In genomic region chr3:30192294-30193007, GRCm38 (mm10) we compare ENCODE assay signal across 17 mouse cellular contexts.
A peak's percentile ranks its signal among the peaks of the same experiment; 100 is the strongest.
DNase-seq lines count a peak whose midpoint lies in the region; ATAC-seq and TF ChIP-seq lines count a peak whose summit lies in the region.
"Had no signal": no experiment of that assay in that cellular context is flagged by ENCODE, and none has a peak within 500 bp of the region (broad histone marks: within the 10 kb centered on the region; RNA-seq: fewer than 3 reads in every experiment).

No protein-coding gene starts in this region.

- TF ChIP-seq POLR2A in brain, embryonic 14.5 days (IDR thresholded peaks at IDR 0.05; ENCODE audit: borderline replicate concordance, extremely low read depth, insufficient read depth, insufficient read length, poor library complexity, severe bottlenecking), result no peak

- H3K27ac ChIP-seq in lung, embryonic 14.5 days (ENCODE audit: low read depth), result no peak overlapping the region
- H3K27ac ChIP-seq in limb, embryonic 10.5 days, result peak overlapping the region; percentile 22; the same call in 1 of the 2 replicates
- H3K27ac ChIP-seq: limb, embryonic 15.5 days; lung, embryonic 15.5 days; neural tube, embryonic 13.5 days had no signal

- no peaks in the 10 kb centered on the region for H3K36me3 ChIP-seq in lung, embryonic 14.5 days (ENCODE audit: insufficient read depth)
- no peaks in the 10 kb centered on the region for H3K36me3 ChIP-seq in limb, embryonic 10.5 days
- H3K36me3 ChIP-seq: limb, embryonic 15.5 days; lung, embryonic 15.5 days; neural tube, embryonic 13.5 days had no signal

- DNase-seq in adrenal gland, postnatal 10 days, result peak; percentile 8
- no peak for DNase-seq in adrenal gland, adult 18-20 months (ENCODE audit: low spot score in 2 of 2)
- peak; percentile 28 for DNase-seq in lung, embryonic 14.5 days
- no peak for DNase-seq in lung, postnatal 25 days (ENCODE audit: low spot score)
- DNase-seq in brain, embryonic 14.5 days (ENCODE audit: low read depth), result peak; percentile 50
- DNase-seq in limb, embryonic 10.5 days (ENCODE audit: low spot score), result peak; percentile 28
- no peak for DNase-seq in layer of hippocampus, postnatal 25 days (ENCODE audit: extremely low spot score in 1 of 2, low spot score in 1 of 2)
- no peak for DNase-seq in B cell, adult 2 months
- DNase-seq: cerebellum, adult 9-11 months; gastrocnemius, postnatal 14 days; right cerebral cortex, adult 18-20 months; thymus, postnatal 4 days had no signal

- H3K9me3 ChIP-seq in lung, embryonic 14.5 days (ENCODE audit: low read depth, low read length), result no peaks in the 10 kb centered on the region
- no peaks in the 10 kb centered on the region for H3K9me3 ChIP-seq in limb, embryonic 10.5 days (replicated peaks)
- H3K9me3 ChIP-seq: limb, embryonic 15.5 days; lung, embryonic 15.5 days; neural tube, embryonic 13.5 days had no signal

- no peaks in the 10 kb centered on the region for H3K27me3 ChIP-seq in lung, embryonic 14.5 days (ENCODE audit: insufficient read depth, low read length)
- H3K27me3 ChIP-seq in limb, embryonic 10.5 days (ENCODE audit: low read depth, poor library complexity, severe bottlenecking), result no peaks in the 10 kb centered on the region
- H3K27me3 ChIP-seq: limb, embryonic 15.5 days; lung, embryonic 15.5 days; neural tube, embryonic 13.5 days had no signal

- ATAC-seq in lung, embryonic 14.5 days (ENCODE audit: insufficient read depth), result peak; percentile 48; the same call in 1 of the 2 replicates
- ATAC-seq: forebrain, embryonic 16.5 days; hindbrain, embryonic 16.5 days had no signal

- H3K4me3 ChIP-seq in lung, embryonic 14.5 days (ENCODE audit: low read depth, low read length), result no peak overlapping the region
- H3K4me3 ChIP-seq in limb, embryonic 10.5 days, result no peak overlapping the region
- H3K4me3 ChIP-seq: limb, embryonic 15.5 days; lung, embryonic 15.5 days; neural tube, embryonic 13.5 days had no signal

- H3K9ac ChIP-seq in lung, embryonic 14.5 days, result no peak overlapping the region
- H3K9ac ChIP-seq: limb, embryonic 15.5 days; lung, embryonic 15.5 days; neural tube, embryonic 13.5 days had no signal

- 23% methylated on average over 12 of the region's 12 CpGs for WGBS in lung, embryonic 14.5 days
- WGBS in limb, embryonic 10.5 days, result 19% methylated on average over 12 of the region's 12 CpGs

- TF ChIP-seq CTCF in lung, embryonic 14.5 days (IDR thresholded peaks at IDR 0.05; ENCODE audit: low read depth), result no peak
- TF ChIP-seq CTCF in brain, embryonic 14.5 days (IDR thresholded peaks at IDR 0.05; ENCODE audit: borderline replicate concordance, extremely low read depth, insufficient read depth, insufficient read length), result no peak

- H3K4me1 ChIP-seq in lung, embryonic 14.5 days (ENCODE audit: insufficient read depth), result peaks cover 18% of the 10 kb centered on the region
- H3K4me1 ChIP-seq in limb, embryonic 10.5 days, result peaks cover 24% of the 10 kb centered on the region

- no peak overlapping the region for H3K4me2 ChIP-seq in lung, embryonic 14.5 days
- H3K4me2 ChIP-seq: limb, embryonic 15.5 days; lung, embryonic 15.5 days; neural tube, embryonic 13.5 days had no signal

Comparison
In these comparisons a context has a peak if more than half of its experiments do, and no peak if none do; other contexts are left out.
1. DNase-seq: peak in adrenal gland, postnatal 10 days (single experiment), lung, embryonic 14.5 days (single experiment), brain, embryonic 14.5 days (single experiment) and limb, embryonic 10.5 days (single experiment); none in adrenal gland, adult 18-20 months (0 of 2), lung, postnatal 25 days (single experiment), layer of hippocampus, postnatal 25 days (0 of 2) and B cell, adult 2 months (0 of 2).